Mouse (Mus musculus) liver, adult (tissue): ENCODE data around the gene Rilpl1.

Experiments used
- GATA4 ChIP-seq: IDR thresholded peaks from 2 replicates; pipeline ENCODE4 v1.6.1; 2014; ENCODE audit warnings: mild to moderate bottlenecking, low read length; ENCODE audit not compliant: insufficient replicate concordance

Rilpl1 gene

DNA sequence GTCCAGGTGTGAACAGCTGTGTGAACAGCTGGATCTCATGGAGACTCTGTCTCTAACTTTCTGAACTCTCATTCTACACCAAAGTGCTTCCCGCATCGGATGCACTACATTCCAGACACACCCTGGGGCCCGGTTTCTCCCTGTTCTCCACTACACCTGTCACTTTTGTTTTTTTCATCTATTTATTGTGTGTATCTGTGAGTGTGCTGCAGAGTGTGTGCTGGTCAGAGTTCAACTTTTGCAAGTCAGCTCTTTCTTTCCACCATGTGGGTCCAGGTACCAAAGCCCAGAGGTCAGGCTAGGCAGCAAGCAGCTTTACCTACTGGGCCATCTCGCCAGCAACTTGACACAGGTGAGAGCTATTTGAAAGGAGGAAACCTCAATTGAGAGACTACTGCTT is 26.0 kb downstream of the Rilpl1 start:
- TF ChIP-seq GATA4 = no peak

DNA sequence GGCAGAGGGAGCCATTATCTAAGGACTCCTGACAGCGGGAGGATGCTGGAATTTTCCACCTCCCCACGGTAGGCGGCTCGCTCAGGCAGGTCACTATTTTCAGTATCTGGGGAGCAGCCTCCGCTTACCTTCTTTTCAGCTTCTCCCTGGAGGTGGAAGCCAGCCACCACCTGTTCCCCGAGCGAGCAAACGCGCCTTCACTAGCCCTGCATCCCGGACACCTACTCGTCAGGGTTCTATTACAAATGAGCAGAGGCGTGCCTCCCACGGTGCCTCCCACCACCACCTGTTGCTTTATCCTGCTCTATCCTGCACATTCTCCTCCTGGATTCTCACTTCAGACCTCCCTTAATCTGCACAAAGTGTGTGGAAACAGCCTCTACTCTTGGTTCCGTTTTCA is 27.4 kb downstream of the Rilpl1 start:
- no peak for TF ChIP-seq GATA4

DNA sequence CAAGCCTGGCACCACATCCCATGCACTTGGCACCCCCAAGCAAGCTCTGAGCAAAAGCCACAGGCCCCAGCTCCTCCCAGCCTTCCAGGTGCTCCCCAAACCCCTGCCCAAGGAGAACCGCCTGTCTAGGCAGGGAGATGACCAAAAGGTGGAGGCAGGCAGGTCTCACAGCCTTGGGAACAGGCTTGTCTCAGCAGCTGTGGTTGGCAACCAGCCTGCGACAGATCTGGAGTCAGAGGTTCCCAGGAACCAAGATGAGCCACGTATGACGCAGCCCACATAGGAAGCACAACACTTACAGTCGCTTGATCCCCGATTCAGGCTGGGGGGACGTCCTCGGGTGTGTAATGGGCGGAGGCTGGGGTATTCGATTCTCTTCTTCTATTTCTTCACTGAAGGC is 29.6 kb downstream of the Rilpl1 start:
- TF ChIP-seq GATA4 = no peak

DNA sequence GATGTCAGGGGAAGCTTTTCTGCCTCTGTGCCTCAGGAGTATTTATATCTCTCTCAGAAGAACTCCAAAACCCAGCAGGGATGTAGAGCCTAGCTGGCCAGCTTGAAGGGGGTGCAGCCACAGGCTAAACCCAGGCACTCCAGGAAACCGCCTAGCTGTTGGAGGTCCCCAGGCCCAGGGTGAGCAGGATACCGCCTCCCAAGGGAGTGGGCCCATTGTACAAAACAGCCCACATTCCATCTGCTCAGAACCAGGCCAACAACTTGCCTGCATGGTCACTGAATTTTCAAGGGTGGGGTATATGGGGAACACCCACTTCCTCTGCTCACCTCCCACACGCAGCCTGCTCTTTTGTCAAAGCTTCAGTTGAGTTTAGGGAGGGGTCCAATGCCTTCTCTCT is 30.6 kb downstream of the Rilpl1 start:
- no peak for TF ChIP-seq GATA4

DNA sequence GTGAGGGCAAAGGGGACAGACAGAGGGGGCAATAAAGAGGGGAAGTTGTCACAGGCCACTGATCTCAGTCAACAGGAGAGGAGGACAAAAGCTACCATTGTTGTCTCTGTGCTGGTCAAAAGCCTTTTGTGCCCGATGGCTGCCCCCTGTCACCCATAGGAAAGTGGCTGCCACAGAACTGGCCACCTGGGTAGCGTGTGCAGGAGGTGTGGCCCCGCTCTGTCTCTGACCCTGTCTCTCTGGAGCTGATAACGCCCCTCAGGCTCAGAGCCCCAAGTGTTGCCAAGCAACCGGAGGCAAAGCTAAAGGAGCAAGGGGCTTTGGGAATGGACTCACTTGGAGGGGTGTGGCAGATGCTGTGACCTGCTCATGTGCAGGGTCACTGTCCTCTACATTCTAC is 32.2 kb downstream of the Rilpl1 start:
- TF ChIP-seq GATA4 = no peak

DNA sequence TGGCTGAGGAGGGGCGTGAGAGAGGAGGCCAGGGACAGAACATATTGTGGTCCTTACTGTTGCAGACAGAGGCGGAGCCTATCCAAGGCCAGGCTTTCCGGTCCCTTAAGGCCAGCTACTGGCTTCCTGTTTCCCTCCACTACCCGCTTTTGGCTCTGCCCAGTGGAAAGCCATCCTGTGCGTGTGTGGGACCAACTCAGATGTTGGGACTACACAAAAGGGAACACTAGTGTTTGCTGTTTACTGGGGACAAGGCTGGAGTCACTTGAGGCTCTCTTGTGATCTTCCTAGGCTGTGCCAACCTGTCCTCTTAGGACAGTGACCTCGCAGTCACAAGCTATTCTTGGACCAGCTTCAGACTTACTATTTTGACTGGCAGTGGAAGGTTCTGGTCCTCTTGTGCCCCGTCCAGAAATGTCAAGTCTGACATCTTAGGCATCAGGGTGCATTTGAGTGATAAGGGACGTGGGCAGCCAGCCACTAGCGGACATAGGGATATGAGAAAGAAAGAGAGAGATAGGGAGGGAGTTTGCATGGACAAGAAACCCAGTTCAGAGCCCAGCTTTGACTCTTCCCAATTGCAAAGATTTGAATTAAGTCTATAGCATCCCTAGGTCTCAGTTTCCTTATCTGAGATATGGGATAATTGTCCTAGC is 32.8 kb downstream of the Rilpl1 start:
- no peak for TF ChIP-seq GATA4

DNA sequence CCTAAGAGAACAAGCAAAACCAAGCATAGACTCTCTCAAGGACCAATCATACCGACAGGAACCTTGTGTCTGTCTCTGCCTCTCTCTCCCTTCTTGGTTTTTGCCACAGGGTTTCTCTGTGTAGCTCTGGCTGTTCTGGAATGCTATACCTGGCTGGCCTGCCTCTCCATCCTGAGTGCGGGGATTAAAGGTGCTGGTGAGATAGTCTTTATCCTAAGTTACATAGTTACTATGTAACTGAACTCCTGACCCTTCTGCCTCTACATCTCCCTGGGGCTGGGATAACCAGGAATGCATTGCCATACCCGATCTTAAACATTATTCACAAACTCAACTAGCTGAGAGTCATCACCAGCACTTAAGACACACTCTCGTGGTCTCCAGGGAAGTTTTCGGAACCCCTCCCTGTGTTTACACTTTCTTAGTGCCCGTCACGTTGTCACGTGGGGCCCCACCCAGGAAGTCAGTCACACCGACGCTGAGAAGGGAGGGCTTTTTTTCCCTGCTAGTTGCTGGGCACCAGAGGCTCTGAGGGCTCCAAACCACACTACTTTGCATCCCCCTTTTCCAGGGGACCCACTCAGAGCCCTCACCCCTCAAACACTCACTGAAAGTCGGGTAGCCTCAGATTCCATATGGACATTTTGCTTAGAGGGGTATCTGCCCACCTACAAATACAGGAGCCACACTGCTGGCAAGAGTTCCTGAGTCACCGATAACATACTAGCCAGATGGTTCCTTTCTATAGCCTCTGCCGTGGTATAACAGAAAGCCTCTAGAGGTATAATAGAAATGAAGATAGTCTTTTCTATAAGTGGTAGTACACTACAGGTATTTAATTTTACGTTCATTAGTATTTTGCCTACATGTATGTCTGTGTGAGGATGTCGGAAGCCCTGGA is 34.3 kb downstream of the Rilpl1 start:
- TF ChIP-seq GATA4 = no peak

DNA sequence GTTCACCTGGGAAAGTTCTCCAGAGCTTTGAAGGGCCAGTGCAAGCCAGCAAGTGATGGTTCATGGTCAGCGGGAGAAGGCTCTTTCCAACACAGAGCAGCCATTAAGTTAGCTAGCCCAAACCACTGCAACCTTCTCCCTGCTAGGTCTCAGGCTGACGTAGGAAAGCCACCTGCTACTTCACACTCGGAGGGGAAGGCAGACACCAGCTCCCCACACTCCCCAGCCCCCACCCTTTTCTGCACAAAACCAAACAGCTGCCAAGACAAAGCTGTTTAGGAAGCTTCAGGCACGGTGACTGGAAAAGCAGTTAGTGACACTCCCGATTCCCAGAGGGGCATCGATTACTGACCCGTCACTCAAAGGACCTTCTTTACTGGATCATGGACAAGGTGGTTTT is 35.6 kb downstream of the Rilpl1 start:
- no peak for TF ChIP-seq GATA4

DNA sequence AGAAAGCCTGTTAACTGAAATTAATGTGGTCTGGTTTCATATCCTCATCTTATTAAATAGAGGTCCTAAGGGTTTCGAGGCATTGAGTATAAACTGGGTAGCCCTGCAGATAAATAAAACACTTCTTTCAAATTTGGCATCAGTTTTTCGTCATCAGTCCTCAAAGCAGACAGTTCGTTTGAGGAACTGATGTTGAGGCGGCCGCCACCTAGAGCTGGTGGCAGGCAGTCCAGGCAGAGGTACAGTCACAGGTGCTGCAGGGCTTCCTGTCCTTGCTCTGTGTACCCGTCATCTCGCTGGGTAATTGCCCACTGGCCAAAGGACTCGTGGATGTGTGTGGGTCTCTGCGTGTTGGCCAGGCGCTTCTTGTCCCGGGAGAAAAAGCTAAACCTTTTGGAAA is 37.7 kb downstream of the Rilpl1 start:
- no peak for TF ChIP-seq GATA4

DNA sequence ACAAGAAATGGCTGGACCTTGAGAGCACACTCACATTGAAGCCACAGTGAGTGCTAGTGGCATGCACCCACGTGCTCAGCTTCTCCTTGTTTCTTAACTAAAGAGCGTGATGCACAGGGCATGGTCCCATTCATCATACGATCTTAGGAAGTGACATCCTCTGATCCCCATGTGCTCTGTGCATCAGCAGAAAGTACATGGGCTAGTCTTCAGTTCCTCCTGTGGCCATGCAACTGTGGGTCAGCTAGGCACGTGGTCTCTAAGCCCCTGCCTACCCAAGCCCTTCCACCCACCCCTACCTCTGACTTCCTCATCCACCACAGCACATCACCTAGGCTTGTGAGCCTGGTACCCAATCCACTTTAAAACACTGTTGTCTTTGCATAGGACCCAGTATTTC is 38.6 kb downstream of the Rilpl1 start:
- TF ChIP-seq GATA4 = no peak

DNA sequence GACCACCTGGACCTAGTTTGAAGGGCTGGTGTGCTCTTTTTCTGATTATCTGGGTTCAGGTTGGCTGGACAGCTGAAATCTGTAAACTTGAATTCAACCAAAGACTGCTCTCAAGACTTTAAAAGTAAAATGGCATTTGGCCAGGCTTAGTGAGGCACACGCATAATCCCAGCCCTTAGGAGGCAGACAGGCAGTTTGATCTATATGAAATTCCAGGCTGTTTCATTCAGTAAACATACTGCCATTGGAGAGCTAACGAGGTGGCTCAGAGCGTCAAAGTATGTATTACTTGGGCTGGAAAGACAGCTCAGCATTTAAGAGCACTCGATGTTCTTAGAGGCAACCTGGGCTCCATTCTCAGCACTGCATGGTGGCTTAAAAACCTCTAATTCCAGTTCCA is 39.5 kb downstream of the Rilpl1 start:
- no peak for TF ChIP-seq GATA4

DNA sequence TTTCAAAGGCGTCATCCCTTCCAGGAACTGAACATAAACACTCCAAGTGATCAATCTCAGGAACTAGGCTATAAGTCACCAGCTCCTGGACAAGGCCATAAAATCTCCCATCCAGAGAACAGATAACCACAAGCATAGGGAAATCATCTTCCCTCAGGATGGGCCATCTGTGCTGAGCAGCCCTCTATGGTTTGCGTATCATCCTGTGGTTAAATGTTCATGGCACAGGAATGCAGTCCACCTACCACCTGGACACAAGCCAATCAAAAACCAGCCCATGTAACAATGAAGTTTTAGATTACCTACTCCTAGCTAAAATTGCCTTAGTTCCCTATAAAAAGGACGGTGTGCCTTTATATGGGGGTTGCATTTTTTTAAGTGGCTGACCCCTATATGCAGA is 42.3 kb downstream of the Rilpl1 start:
- no peak for TF ChIP-seq GATA4

DNA sequence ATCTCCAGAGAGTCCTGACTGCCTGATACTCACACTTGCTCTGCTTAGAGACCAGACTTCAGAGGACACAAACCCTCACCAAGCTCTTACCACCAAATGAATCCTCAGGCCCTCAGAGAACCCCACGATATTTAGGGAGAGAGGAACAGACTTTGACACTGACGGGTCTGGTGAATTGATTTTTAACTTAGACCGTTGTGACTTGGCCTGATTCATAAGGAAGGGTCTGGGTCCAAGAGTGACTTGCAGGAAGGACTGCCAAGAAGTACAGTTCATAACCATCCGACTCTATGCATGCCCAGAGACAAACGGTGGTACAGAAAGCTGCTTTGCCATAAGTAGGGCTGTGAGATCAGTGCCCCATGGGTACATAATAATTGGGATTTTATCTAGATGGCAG is 45.5 kb downstream of the Rilpl1 start:
- no peak for TF ChIP-seq GATA4

DNA sequence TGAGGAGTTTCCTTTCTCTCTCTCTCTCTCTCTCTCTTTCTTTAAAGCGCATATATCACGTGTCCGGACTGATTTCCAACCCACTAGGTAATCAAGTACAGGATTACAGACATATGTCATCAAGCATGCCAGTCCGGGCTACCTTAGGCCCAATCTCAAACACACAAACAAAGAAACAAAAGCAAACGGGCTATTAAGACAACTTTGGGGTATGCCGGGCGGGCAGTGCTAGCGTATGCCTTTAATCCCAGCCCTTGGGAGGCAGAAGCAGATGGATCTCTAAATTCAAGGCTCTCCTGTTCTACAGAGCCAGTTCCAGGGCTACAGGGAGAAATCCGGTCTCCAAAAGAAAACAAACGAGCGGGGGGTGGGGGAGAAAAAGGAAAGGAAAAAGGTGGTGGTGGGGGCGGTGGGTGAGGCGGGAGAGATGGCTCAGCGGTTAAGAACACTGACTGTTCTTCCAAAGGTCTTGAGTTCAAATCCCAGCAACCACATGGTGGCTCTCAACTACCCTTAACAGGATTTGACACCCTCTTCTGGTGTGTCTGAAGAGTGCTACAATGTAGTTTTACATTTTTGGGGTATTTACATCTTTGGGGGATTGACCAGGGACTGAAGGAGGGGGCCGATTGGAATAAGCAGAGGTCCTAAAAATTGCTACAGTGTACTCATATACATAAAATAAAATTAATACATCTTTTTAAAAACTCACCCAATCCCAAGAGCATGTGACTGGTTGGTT is 47.4 kb downstream of the Rilpl1 start:
- TF ChIP-seq GATA4 = no peak

DNA sequence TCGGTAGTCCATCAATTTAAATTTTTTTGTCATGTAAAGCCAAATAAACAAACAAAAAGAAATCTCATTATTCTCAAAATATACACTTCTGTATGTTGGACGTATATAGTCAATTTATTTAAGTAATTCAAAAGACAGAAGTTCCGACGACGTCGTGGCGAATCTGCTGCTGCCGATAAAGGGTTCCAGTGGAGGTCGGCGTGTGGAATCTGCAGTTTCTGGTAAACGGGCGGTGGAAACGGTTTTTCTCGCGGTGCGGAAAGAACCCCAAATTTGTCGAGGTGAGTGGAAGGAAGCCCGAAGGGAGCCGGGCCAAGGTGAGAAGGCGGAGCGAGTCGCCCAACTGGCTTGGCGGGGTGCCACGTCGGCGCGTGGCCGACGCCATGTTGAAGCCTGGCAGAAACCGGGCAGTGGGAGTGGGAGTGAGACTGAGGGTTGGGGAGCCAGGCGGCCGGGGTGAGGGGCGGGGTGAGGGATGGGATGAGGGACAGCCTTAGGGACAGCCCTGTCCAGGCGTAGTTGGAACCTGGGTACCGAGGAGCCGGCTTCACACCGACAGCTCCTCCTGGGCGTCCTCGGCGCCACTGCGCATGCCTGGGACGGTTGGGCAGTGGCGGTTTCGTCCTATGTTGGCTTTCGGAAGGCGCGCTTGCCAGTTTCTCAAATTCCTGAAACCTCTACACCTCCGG is 48.1 kb downstream of the Rilpl1 start, which contains the start of gene Snrnp35:
TSS of gene Snrnp35 (plus strand) at position 169 of the 689 bp plus-strand sequence.
- TF ChIP-seq GATA4 = peak; percentile 28; the same call in 1 of the 2 replicates

DNA sequence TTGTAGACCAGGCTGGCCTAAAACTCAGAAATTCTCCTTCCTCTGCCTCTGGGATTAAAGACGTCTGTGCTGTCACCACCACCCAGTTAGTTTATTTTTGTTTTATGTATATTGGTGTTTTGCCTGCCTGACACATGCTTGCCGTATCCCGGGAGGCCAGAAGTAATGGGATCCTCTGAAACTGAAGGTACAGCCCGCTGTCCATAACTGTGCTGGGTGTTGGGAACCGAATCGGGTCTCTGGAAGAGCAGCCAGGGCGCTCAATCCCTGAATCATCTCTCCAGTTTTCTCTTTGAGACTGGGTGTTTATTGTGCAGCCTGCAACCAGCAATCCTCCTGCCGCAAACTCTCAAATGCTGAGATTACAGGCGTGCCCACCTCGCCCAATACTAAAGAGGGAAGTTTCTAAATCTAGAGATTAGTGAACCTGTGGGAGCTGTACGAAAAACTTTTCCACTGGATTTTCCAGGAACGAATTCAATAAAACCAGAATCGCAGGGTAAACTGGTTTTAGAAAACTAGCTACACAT is 48.7 kb downstream of the Rilpl1 start:
- TF ChIP-seq GATA4 = no peak

DNA sequence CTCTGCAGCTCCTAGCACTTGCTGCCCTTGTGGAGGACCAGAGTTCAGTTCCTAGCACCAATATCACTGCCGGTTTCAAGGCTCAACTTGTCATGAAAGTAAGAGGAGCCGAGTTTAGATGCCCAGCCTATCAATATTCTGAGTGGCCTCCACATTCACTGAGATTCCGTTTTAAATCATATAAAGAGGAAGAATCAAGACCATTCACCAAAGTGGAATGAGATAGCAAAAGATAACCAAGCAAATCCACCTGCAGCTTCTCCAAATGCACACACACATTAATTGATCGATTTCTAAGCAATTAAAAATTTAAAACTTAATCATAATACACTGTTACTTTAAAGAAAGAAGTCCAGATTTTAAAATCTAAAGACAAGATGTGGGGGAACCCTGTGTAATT is 49.5 kb downstream of the Rilpl1 start:
- TF ChIP-seq GATA4 = no peak
